Mouse (Mus musculus): ENCODE data around the gene Ppp6r3. TPM values are rescaled to one million over a fixed set of nuclear protein-coding genes. Genes with fewer than 3 reads are reported as not detected.
"Not testable (repeated sequence)": the region's sequence is repeated elsewhere in the genome, so short reads cannot be mapped to it uniquely, and the experiment has no call there.

Gene Ppp6r3
- polyA plus RNA-seq, 1 experiment from 2014 or later, result 73.4 TPM

GRCm38 (mm10) chr19:3540254-3540653 lies 35.3 kb downstream of the Ppp6r3 start:
- H3K4me3 ChIP-seq (replicated peaks; ENCODE audit: low read length), result no peak overlapping the region
- peaks cover 4% of the 10 kb centered on the region; the same call in 1 of the 2 replicates for H3K36me3 ChIP-seq (ENCODE audit: control insufficient read depth, insufficient read depth)
- H3K9ac ChIP-seq (replicated peaks; ENCODE audit: low read depth, low read length), result no peak overlapping the region
- H3K27me3 ChIP-seq (replicated peaks; ENCODE audit: control insufficient read depth, insufficient read depth, low read length), result no peaks in the 10 kb centered on the region
- H3K4me1 ChIP-seq (replicated peaks; ENCODE audit: control insufficient read depth, insufficient read depth, low read length), result no peaks in the 10 kb centered on the region
- ATAC-seq, result no peak
- no peaks in the 10 kb centered on the region for H3K9me3 ChIP-seq (ENCODE audit: control insufficient read depth, low read length)
- no peak overlapping the region for H3K27ac ChIP-seq (ENCODE audit: low read length)
- WGBS, result 85% methylated on average over 2 of the region's 2 CpGs
- no peak overlapping the region for H3K4me2 ChIP-seq (ENCODE audit: low read length)

GRCm38 (mm10) chr19:3539456-3539855 lies 36.1 kb downstream of the Ppp6r3 start:
- H3K27me3 ChIP-seq (replicated peaks; ENCODE audit: control insufficient read depth, insufficient read depth, low read length), result no peaks in the 10 kb centered on the region
- no peak overlapping the region for H3K9ac ChIP-seq (replicated peaks; ENCODE audit: low read depth, low read length)
- H3K4me3 ChIP-seq (replicated peaks; ENCODE audit: low read length), result no peak overlapping the region
- no peaks in the 10 kb centered on the region for H3K9me3 ChIP-seq (ENCODE audit: control insufficient read depth, low read length)
- ATAC-seq, result no peak
- WGBS, result 95% methylated on average over 5 of the region's 5 CpGs
- no peak overlapping the region for H3K4me2 ChIP-seq (ENCODE audit: low read length)
- H3K4me1 ChIP-seq (replicated peaks; ENCODE audit: control insufficient read depth, insufficient read depth, low read length), result no peaks in the 10 kb centered on the region
- H3K36me3 ChIP-seq (ENCODE audit: control insufficient read depth, insufficient read depth), result peaks cover 4% of the 10 kb centered on the region; the same call in 1 of the 2 replicates
- no peak overlapping the region for H3K27ac ChIP-seq (ENCODE audit: low read length)

- no peaks in the 10 kb centered on the region for H3K4me1 ChIP-seq (replicated peaks; ENCODE audit: control insufficient read depth, insufficient read depth, low read length)
- WGBS, result 98% methylated on average over 6 of the region's 6 CpGs
These were observed 37.9 kb downstream of the Ppp6r3 start for GRCm38 (mm10) chr19:3537658-3538057.

GRCm38 (mm10) chr19:3534945-3535344 lies 40.6 kb downstream of the Ppp6r3 start:
- H3K27ac ChIP-seq (ENCODE audit: low read length), result no peak overlapping the region
- H3K9ac ChIP-seq (replicated peaks; ENCODE audit: low read depth, low read length), result no peak overlapping the region
- no peaks in the 10 kb centered on the region for H3K9me3 ChIP-seq (ENCODE audit: control insufficient read depth, low read length)
- no peak overlapping the region for H3K4me2 ChIP-seq (ENCODE audit: low read length)
- WGBS, result 87% methylated on average over 3 of the region's 3 CpGs
- no peak for ATAC-seq
- H3K4me1 ChIP-seq (replicated peaks; ENCODE audit: control insufficient read depth, insufficient read depth, low read length), result no peaks in the 10 kb centered on the region
- no peaks in the 10 kb centered on the region for H3K27me3 ChIP-seq (replicated peaks; ENCODE audit: control insufficient read depth, insufficient read depth, low read length)
- H3K36me3 ChIP-seq (ENCODE audit: control insufficient read depth, insufficient read depth), result no peaks in the 10 kb centered on the region
- H3K4me3 ChIP-seq (replicated peaks; ENCODE audit: low read length), result no peak overlapping the region

More at GRCm38 (mm10) chr19:3537658-3538057, 37.9 kb downstream of the Ppp6r3 start:
- Histone ChIP-seq H3K9me3 (ENCODE audit: control insufficient read depth, low read length) (no peaks in the 10 kb centered on the region), H3K9ac (replicated peaks; ENCODE audit: low read depth, low read length) (no peak overlapping the region), H3K36me3 (ENCODE audit: control insufficient read depth, insufficient read depth) (peaks cover 4% of the 10 kb centered on the region; the same call in 1 of the 2 replicates), H3K4me3 (replicated peaks; ENCODE audit: low read length) (no peak overlapping the region), H3K27me3 (replicated peaks; ENCODE audit: control insufficient read depth, insufficient read depth, low read length) (no peaks in the 10 kb centered on the region), H3K27ac (ENCODE audit: low read length) (no peak overlapping the region), H3K4me2 (ENCODE audit: low read length) (no peak overlapping the region)
- no peak for ATAC-seq

- not testable (repeated sequence) for H3K9me3 ChIP-seq (ENCODE audit: control insufficient read depth, low read length); H3K4me2 ChIP-seq (ENCODE audit: low read length); H3K27ac ChIP-seq (ENCODE audit: low read length); H3K4me1 ChIP-seq (replicated peaks; ENCODE audit: control insufficient read depth, insufficient read depth, low read length); H3K4me3 ChIP-seq (replicated peaks; ENCODE audit: low read length); H3K27me3 ChIP-seq (replicated peaks; ENCODE audit: control insufficient read depth, insufficient read depth, low read length); H3K9ac ChIP-seq (replicated peaks; ENCODE audit: low read depth, low read length); H3K36me3 ChIP-seq (ENCODE audit: control insufficient read depth, insufficient read depth); ATAC-seq
- WGBS, result 95% methylated on average over 12 of the region's 12 CpGs
These were observed 42.1 kb downstream of the Ppp6r3 start for GRCm38 (mm10) chr19:3533266-3533966.

- ATAC-seq, result no peak
- Histone ChIP-seq H3K4me3 (replicated peaks; ENCODE audit: low read length) (no peak overlapping the region), H3K27ac (ENCODE audit: low read length) (no peak overlapping the region), H3K27me3 (replicated peaks; ENCODE audit: control insufficient read depth, insufficient read depth, low read length) (no peaks in the 10 kb centered on the region), H3K9ac (replicated peaks; ENCODE audit: low read depth, low read length) (no peak overlapping the region), H3K4me1 (replicated peaks; ENCODE audit: control insufficient read depth, insufficient read depth, low read length) (no peaks in the 10 kb centered on the region), H3K4me2 (ENCODE audit: low read length) (no peak overlapping the region), H3K36me3 (ENCODE audit: control insufficient read depth, insufficient read depth) (no peaks in the 10 kb centered on the region), H3K9me3 (ENCODE audit: control insufficient read depth, low read length) (no peaks in the 10 kb centered on the region)
- WGBS, result 95% methylated on average over 14 of the region's 14 CpGs
These were observed 42.8 kb downstream of the Ppp6r3 start for GRCm38 (mm10) chr19:3532717-3533260.

- Histone ChIP-seq H3K36me3 (ENCODE audit: control insufficient read depth, insufficient read depth) (peaks cover 3% of the 10 kb centered on the region; the same call in 1 of the 2 replicates), H3K9me3 (ENCODE audit: control insufficient read depth, low read length) (no peaks in the 10 kb centered on the region), H3K4me2 (ENCODE audit: low read length) (no peak overlapping the region), H3K9ac (replicated peaks; ENCODE audit: low read depth, low read length) (no peak overlapping the region), H3K27ac (ENCODE audit: low read length) (no peak overlapping the region), H3K27me3 (replicated peaks; ENCODE audit: control insufficient read depth, insufficient read depth, low read length) (no peaks in the 10 kb centered on the region), H3K4me3 (replicated peaks; ENCODE audit: low read length) (no peak overlapping the region), H3K4me1 (replicated peaks; ENCODE audit: control insufficient read depth, insufficient read depth, low read length) (no peaks in the 10 kb centered on the region)
- 83% methylated on average over 3 of the region's 3 CpGs for WGBS
- no peak for ATAC-seq
These were observed 45.8 kb downstream of the Ppp6r3 start for GRCm38 (mm10) chr19:3529781-3530180.

- no peaks in the 10 kb centered on the region for H3K4me1 ChIP-seq (replicated peaks; ENCODE audit: control insufficient read depth, insufficient read depth, low read length)
- H3K36me3 ChIP-seq (ENCODE audit: control insufficient read depth, insufficient read depth), result peaks cover 3% of the 10 kb centered on the region; the same call in 1 of the 2 replicates
- no peak overlapping the region for H3K9ac ChIP-seq (replicated peaks; ENCODE audit: low read depth, low read length)
- WGBS, result 87% methylated on average over 4 of the region's 4 CpGs
- ATAC-seq, result no peak
- H3K4me3 ChIP-seq (replicated peaks; ENCODE audit: low read length), result no peak overlapping the region
- no peak overlapping the region for H3K27ac ChIP-seq (ENCODE audit: low read length)
- H3K4me2 ChIP-seq (ENCODE audit: low read length), result no peak overlapping the region
- no peaks in the 10 kb centered on the region for H3K27me3 ChIP-seq (replicated peaks; ENCODE audit: control insufficient read depth, insufficient read depth, low read length)
- H3K9me3 ChIP-seq (ENCODE audit: control insufficient read depth, low read length), result no peaks in the 10 kb centered on the region
These were observed 46.9 kb downstream of the Ppp6r3 start for GRCm38 (mm10) chr19:3528646-3529045.

GRCm38 (mm10) chr19:3527531-3527930 lies 48.0 kb downstream of the Ppp6r3 start:
- H3K4me1 ChIP-seq (replicated peaks; ENCODE audit: control insufficient read depth, insufficient read depth, low read length), result no peaks in the 10 kb centered on the region
- H3K4me2 ChIP-seq (ENCODE audit: low read length), result no peak overlapping the region
- no peak for ATAC-seq
- H3K9me3 ChIP-seq (ENCODE audit: control insufficient read depth, low read length), result no peaks in the 10 kb centered on the region
- WGBS, result 98% methylated on average over 4 of the region's 4 CpGs
- no peak overlapping the region for H3K9ac ChIP-seq (replicated peaks; ENCODE audit: low read depth, low read length)
- H3K27ac ChIP-seq (ENCODE audit: low read length), result no peak overlapping the region
- H3K4me3 ChIP-seq (replicated peaks; ENCODE audit: low read length), result no peak overlapping the region
- H3K27me3 ChIP-seq (replicated peaks; ENCODE audit: control insufficient read depth, insufficient read depth, low read length), result no peaks in the 10 kb centered on the region
- peaks cover 3% of the 10 kb centered on the region; the same call in 1 of the 2 replicates for H3K36me3 ChIP-seq (ENCODE audit: control insufficient read depth, insufficient read depth)

Measured in forebrain, embryonic 16.5 days (tissue).